Mouse (Mus musculus) myocyte (in vitro differentiated cells): ENCODE data around the gene Ntrk2. TPM values are rescaled to one million over a fixed set of nuclear protein-coding genes. Genes with fewer than 3 reads are reported as not detected.

ENCODE experiments used
- H3K27me3 ChIP-seq: one replicate; pipeline ENCODE4 v1.6.1; 2011; ENCODE audit not compliant: control insufficient read depth, insufficient read depth, insufficient read length
- H3K36me3 ChIP-seq: one replicate; pipeline ENCODE4 v1.6.1; 2011; ENCODE audit not compliant: control insufficient read depth, insufficient read depth
- H3K4me2 ChIP-seq: one replicate; pipeline ENCODE4 v1.6.1; 2011; ENCODE audit warnings: low read depth, control low read depth
- H3K4me3 ChIP-seq: one replicate; pipeline ENCODE4 v1.5.1; 2011; ENCODE audit warnings: mild to moderate bottlenecking, control low read depth, moderate library complexity
- H3K79me2 ChIP-seq: one replicate; pipeline ENCODE4 v1.6.1; 2011; ENCODE audit not compliant: control insufficient read depth, insufficient read depth
- H3ac ChIP-seq: one replicate; pipeline ENCODE4 v1.6.1; 2011; ENCODE audit not compliant: control insufficient read depth, insufficient read length
- CEBPB ChIP-seq: IDR thresholded peaks from 2 replicates; pipeline ENCODE4 v1.6.1; 2011; ENCODE audit warnings: mild to moderate bottlenecking, moderate library complexity; ENCODE audit not compliant: poor library complexity, insufficient read depth, severe bottlenecking
- E2F4 ChIP-seq: IDR thresholded peaks from one replicate; pipeline ENCODE4 v1.6.1; 2011; ENCODE audit warnings: mild to moderate bottlenecking, control low read depth, moderate library complexity; ENCODE audit not compliant: insufficient read depth
- MAX ChIP-seq: IDR thresholded peaks from one replicate; pipeline ENCODE4 v1.6.1; 2011; ENCODE audit warnings: low read depth, mild to moderate bottlenecking, control low read depth
- MYOD1 ChIP-seq, 3 experiments: IDR thresholded peaks; one replicate each; pipeline ENCODE4 v1.6.1; 2011; ENCODE audit warnings: control low read depth in 2 of 3, low read depth in 2 of 3, mild to moderate bottlenecking in 2 of 3, moderate library complexity in 1 of 3; ENCODE audit not compliant: insufficient read length in 2 of 3, control insufficient read depth in 1 of 3
- MYOG ChIP-seq, 3 experiments: IDR thresholded peaks; one replicate each; pipeline ENCODE4 v1.6.1; 2011; ENCODE audit warnings: control low read depth in 2 of 3, low read depth in 2 of 3, mild to moderate bottlenecking in 2 of 3; ENCODE audit not compliant: insufficient read length in 2 of 3, control insufficient read depth in 1 of 3, insufficient read depth in 1 of 3
- POLR2A ChIP-seq: IDR thresholded peaks from one replicate; pipeline ENCODE4 v1.6.1; 2011; ENCODE audit warnings: low read depth, mild to moderate bottlenecking, control low read depth, moderate library complexity; ENCODE audit not compliant: insufficient read length
- POLR2AphosphoS2 ChIP-seq: IDR thresholded peaks from one replicate; pipeline ENCODE4 v1.6.1; 2011; ENCODE audit warnings: low read depth, control low read depth; ENCODE audit not compliant: insufficient read length
- REST ChIP-seq: IDR thresholded peaks from one replicate; pipeline ENCODE4 v1.6.1; 2011; ENCODE audit warnings: mild to moderate bottlenecking, control low read depth, moderate library complexity; ENCODE audit not compliant: insufficient read depth, insufficient read length
- SRF ChIP-seq: IDR thresholded peaks from one replicate; pipeline ENCODE4 v1.6.1; 2011; ENCODE audit warnings: low read depth; ENCODE audit not compliant: control insufficient read depth, insufficient read length
- TCF12 ChIP-seq: IDR thresholded peaks from one replicate; pipeline ENCODE4 v1.6.1; 2011; ENCODE audit warnings: mild to moderate bottlenecking, control low read depth; ENCODE audit not compliant: poor library complexity, insufficient read depth, severe bottlenecking
- TCF3 ChIP-seq: IDR thresholded peaks from one replicate; pipeline ENCODE4 v1.6.1; 2011; ENCODE audit warnings: low read depth, control low read depth; ENCODE audit not compliant: insufficient read length
- USF1 ChIP-seq: IDR thresholded peaks from one replicate; pipeline ENCODE4 v1.6.1; 2011; ENCODE audit warnings: low read depth, mild to moderate bottlenecking, control low read depth, moderate library complexity
- polyA plus RNA-seq: library from polyadenylated mRNA; unstranded; fragments of >200 nt; fragmentation: generic; extraction: Trizol; gene quantifications from one replicate; pipeline ENCODE4 v1.2.1, GENCODE M21; 2012; ENCODE audit warnings: missing spikeins

Ntrk2 gene
- polyA plus RNA-seq, 1 experiment = not detected

- Histone ChIP-seq H3K4me3 (no peak overlapping the region), H3K27me3 (no peaks in the 10 kb centered on the region), H3ac (no peak overlapping the region), H3K36me3 (no peaks in the 10 kb centered on the region), H3K4me2 (no peak overlapping the region), H3K79me2 (no peaks in the 10 kb centered on the region)
- no peak for TF ChIP-seq TCF3
- TF ChIP-seq TCF12 = no peak
- TF ChIP-seq USF1 = no peak
- no peak for TF ChIP-seq MYOD1 (IDR thresholded peaks at IDR 0.05; ENCODE audit: control insufficient read depth in 1 of 3, insufficient read length in 2 of 3, low read depth in 2 of 3)
- TF ChIP-seq POLR2A = no peak
- no peak for TF ChIP-seq POLR2AphosphoS2
- TF ChIP-seq MYOG (IDR thresholded peaks at IDR 0.05; ENCODE audit: control insufficient read depth in 1 of 3, insufficient read depth in 1 of 3, insufficient read length in 2 of 3, low read depth in 2 of 3) = no peak
- TF ChIP-seq REST = no peak
- TF ChIP-seq MAX = no peak
- no peak for TF ChIP-seq CEBPB
- no peak for TF ChIP-seq SRF
- TF ChIP-seq E2F4 = no peak
Measured at GRCm38 (mm10) chr13:59091138-59091971, 285.0 kb downstream of the Ntrk2 start.

GRCm38 (mm10) chr13:59092045-59092857, 285.9 kb downstream of the Ntrk2 start:
- Histone ChIP-seq H3K27me3 (no peaks in the 10 kb centered on the region), H3K4me2 (no peak overlapping the region), H3K4me3 (no peak overlapping the region), H3ac (no peak overlapping the region), H3K79me2 (no peaks in the 10 kb centered on the region), H3K36me3 (no peaks in the 10 kb centered on the region)
- no peak for TF ChIP-seq TCF3
- TF ChIP-seq MAX = no peak
- no peak for TF ChIP-seq POLR2A
- no peak for TF ChIP-seq SRF
- no peak for TF ChIP-seq E2F4
- TF ChIP-seq USF1 = no peak
- TF ChIP-seq TCF12 = no peak
- TF ChIP-seq MYOG (IDR thresholded peaks at IDR 0.05; ENCODE audit: control insufficient read depth in 1 of 3, insufficient read depth in 1 of 3, insufficient read length in 2 of 3, low read depth in 2 of 3) = no peak
- no peak for TF ChIP-seq REST
- TF ChIP-seq CEBPB = no peak
- no peak for TF ChIP-seq POLR2AphosphoS2
- TF ChIP-seq MYOD1 (IDR thresholded peaks at IDR 0.05; ENCODE audit: control insufficient read depth in 1 of 3, insufficient read length in 2 of 3, low read depth in 2 of 3) = no peak

- no peaks in the 10 kb centered on the region for H3K79me2 ChIP-seq
- no peak for TF ChIP-seq REST
- no peak for TF ChIP-seq TCF3
- TF ChIP-seq MAX = no peak
- TF ChIP-seq CEBPB = no peak
- no peak for TF ChIP-seq POLR2AphosphoS2
- TF ChIP-seq USF1 = no peak
- no peak for TF ChIP-seq SRF
- no peak for TF ChIP-seq MYOG (IDR thresholded peaks at IDR 0.05; ENCODE audit: control insufficient read depth in 1 of 3, insufficient read depth in 1 of 3, insufficient read length in 2 of 3, low read depth in 2 of 3)
- TF ChIP-seq TCF12 = no peak
- TF ChIP-seq MYOD1 (IDR thresholded peaks at IDR 0.05; ENCODE audit: control insufficient read depth in 1 of 3, insufficient read length in 2 of 3, low read depth in 2 of 3) = no peak
- no peak for TF ChIP-seq E2F4
- no peak overlapping the region for H3ac ChIP-seq
- no peaks in the 10 kb centered on the region for H3K27me3 ChIP-seq
- no peak overlapping the region for H3K4me2 ChIP-seq
- no peaks in the 10 kb centered on the region for H3K36me3 ChIP-seq
- no peak overlapping the region for H3K4me3 ChIP-seq
Measured at GRCm38 (mm10) chr13:59092858-59093154, 286.4 kb downstream of the Ntrk2 start.

GRCm38 (mm10) chr13:59094722-59095121, 288.4 kb downstream of the Ntrk2 start:
- Histone ChIP-seq H3K79me2 (no peaks in the 10 kb centered on the region), H3ac (no peak overlapping the region), H3K4me2 (no peak overlapping the region), H3K36me3 (no peaks in the 10 kb centered on the region), H3K4me3 (no peak overlapping the region), H3K27me3 (no peaks in the 10 kb centered on the region)
- no peak for TF ChIP-seq POLR2AphosphoS2
- TF ChIP-seq SRF = no peak
- TF ChIP-seq E2F4 = no peak
- TF ChIP-seq MAX = no peak
- TF ChIP-seq MYOG (IDR thresholded peaks at IDR 0.05; ENCODE audit: control insufficient read depth in 1 of 3, insufficient read depth in 1 of 3, insufficient read length in 2 of 3, low read depth in 2 of 3) = no peak
- TF ChIP-seq REST = no peak
- TF ChIP-seq TCF3 = no peak
- no peak for TF ChIP-seq POLR2A
- no peak for TF ChIP-seq TCF12
- TF ChIP-seq MYOD1 (IDR thresholded peaks at IDR 0.05; ENCODE audit: control insufficient read depth in 1 of 3, insufficient read length in 2 of 3, low read depth in 2 of 3) = no peak
- TF ChIP-seq CEBPB = no peak
- TF ChIP-seq USF1 = no peak
